Mouse (Mus musculus) limb, embryonic 12.5 days (tissue): ENCODE measurements around the gene Cfap221. TPM values are rescaled to one million over a fixed set of nuclear protein-coding genes. Genes with fewer than 3 reads are reported as not detected.

Experiments
- ATAC-seq: fragments of 200-750 bp; cut with Nextera tagmentation; 2 replicates; pipeline ENCODE4 v1.8.0; 2017; ENCODE audit warnings: low read depth, moderate TSS enrichment; ENCODE audit not compliant: insufficient number of reproducible peaks, insufficient read depth, low FRiP score, low TSS enrichment
- H3K27ac ChIP-seq: fragments of 300-500 bp; sonication (generic); 2 replicates; pipeline ENCODE4 v1.5.1; 2016; ENCODE audit warnings: mild to moderate bottlenecking, moderate library complexity
- H3K27me3 ChIP-seq: fragments of 300-500 bp; sonication (generic); 2 replicates; pipeline ENCODE4 v1.6.1; 2016; ENCODE audit warnings: mild to moderate bottlenecking, moderate library complexity
- H3K36me3 ChIP-seq: fragments of 300-500 bp; sonication (generic); 2 replicates; pipeline ENCODE4 v1.6.1; 2016; ENCODE audit warnings: mild to moderate bottlenecking, moderate library complexity
- H3K4me1 ChIP-seq: fragments of 300-500 bp; sonication (generic); replicated peaks from 2 replicates; pipeline ENCODE4 v1.6.1; 2016
- H3K4me2 ChIP-seq: fragments of 300-500 bp; sonication (generic); 2 replicates; pipeline ENCODE4 v1.6.1; 2016; ENCODE audit warnings: mild to moderate bottlenecking, moderate library complexity
- H3K4me3 ChIP-seq: fragments of 300-500 bp; sonication (generic); replicated peaks from 2 replicates; pipeline ENCODE4 v1.5.1; 2016; ENCODE audit warnings: mild to moderate bottlenecking
- H3K9ac ChIP-seq: fragments of 300-500 bp; sonication (generic); replicated peaks from 2 replicates; pipeline ENCODE4 v1.6.1; 2016; ENCODE audit warnings: mild to moderate bottlenecking, moderate library complexity
- H3K9me3 ChIP-seq: fragments of 300-500 bp; sonication (generic); 2 replicates; pipeline ENCODE4 v1.6.1; 2016; ENCODE audit warnings: mild to moderate bottlenecking, moderate library complexity
- WGBS: fragments of 180-500 bp; shearing (Covaris S2); methylation state at CpG from one replicate; pipeline ENCODE4 v1.1.7; 2016; 5-methylcytosine and 5-hydroxymethylcytosine counted together
- polyA plus RNA-seq: library from polyadenylated mRNA; unstranded; fragments of >200 nt; fragmentation: Nextera tagmentation; extraction: Ambion mirVana; gene quantifications from 2 replicates; pipeline ENCODE4 v1.2.1, GENCODE M21; 2016

Cfap221 gene
- polyA plus RNA-seq, 1 experiment from 2014 or later, result 0.11 TPM

DNA sequence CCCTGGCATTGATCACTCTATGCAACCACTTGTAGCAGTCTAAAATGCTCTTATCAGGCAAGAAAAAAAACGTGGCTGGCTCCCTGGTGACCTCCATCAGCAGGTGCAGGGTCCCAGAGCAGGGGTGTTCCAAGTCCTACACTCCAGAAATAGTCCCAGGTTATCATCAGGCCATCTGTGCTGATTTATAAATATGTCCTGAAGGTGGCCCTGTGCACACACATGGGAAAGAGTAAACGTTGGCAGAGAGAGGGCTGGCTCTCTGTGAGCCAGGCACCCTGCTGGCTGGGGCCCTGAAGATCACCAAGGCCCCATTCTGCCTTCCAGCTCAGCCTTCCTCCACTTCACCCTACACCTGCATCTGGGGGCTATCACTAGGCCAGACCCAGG lies 28.0 kb upstream of the Cfap221 start:
- Histone ChIP-seq H3K4me3 (no peak overlapping the region), H3K9me3 (no peaks in the 10 kb centered on the region), H3K36me3 (no peaks in the 10 kb centered on the region), H3K27me3 (no peaks in the 10 kb centered on the region), H3K4me1 (peaks cover 5% of the 10 kb centered on the region), H3K27ac (no peak overlapping the region), H3K4me2 (no peak overlapping the region), H3K9ac (no peak overlapping the region)
- no peak for ATAC-seq
- WGBS, result 26% methylated on average over 2 of the region's 2 CpGs

DNA sequence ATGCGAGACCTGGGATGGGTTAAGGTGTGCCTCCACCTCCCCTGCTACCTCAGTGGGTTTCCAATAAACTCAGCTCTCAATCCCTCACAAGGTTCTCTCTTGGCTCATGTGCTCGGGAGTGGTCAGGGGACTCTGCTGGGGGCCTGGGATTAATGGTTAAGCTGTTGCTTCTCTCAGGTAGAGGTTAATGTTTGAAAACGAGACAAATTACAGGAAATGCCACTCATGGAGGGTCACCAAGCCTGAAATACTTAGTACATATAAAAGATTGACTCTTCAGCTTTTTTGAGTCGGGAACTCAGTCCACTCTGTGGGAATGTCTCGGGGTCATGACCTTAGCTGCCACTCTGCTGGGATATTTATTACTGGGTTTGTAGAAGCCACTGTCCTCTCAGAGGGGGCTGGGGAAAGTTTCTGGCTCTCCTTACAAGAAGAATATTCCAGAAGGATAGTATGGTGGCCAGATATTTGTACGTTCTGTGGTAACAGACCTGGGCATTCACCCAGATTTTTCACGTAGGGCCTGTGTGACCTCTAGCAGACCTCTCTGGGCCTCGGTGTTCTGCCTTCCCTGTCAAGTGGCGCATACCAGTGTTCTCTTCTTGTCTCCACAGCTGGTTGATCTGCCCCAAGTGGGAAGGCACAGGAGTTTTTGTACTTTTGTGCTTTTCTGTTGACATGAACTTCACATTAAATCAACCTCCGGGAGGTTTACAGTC lies 27.5 kb upstream of the Cfap221 start:
- 56% methylated on average over 10 of the region's 10 CpGs for WGBS
- H3K4me2 ChIP-seq, result no peak overlapping the region
- H3K27me3 ChIP-seq, result no peaks in the 10 kb centered on the region
- no peak overlapping the region for H3K27ac ChIP-seq
- H3K4me1 ChIP-seq, result peaks cover 5% of the 10 kb centered on the region
- H3K36me3 ChIP-seq, result no peaks in the 10 kb centered on the region
- no peak for ATAC-seq
- no peaks in the 10 kb centered on the region for H3K9me3 ChIP-seq
- no peak overlapping the region for H3K9ac ChIP-seq
- H3K4me3 ChIP-seq, result no peak overlapping the region

GRCm38 (mm10) chr1:120021951-120022350 lies 24.9 kb upstream of the Cfap221 start:
- H3K27me3 ChIP-seq, result no peaks in the 10 kb centered on the region
- no peak overlapping the region for H3K4me2 ChIP-seq
- no peak overlapping the region for H3K27ac ChIP-seq
- no peak overlapping the region for H3K9ac ChIP-seq
- 87% methylated on average over 17 of the region's 17 CpGs for WGBS
- H3K4me1 ChIP-seq, result peaks cover 5% of the 10 kb centered on the region
- no peak for ATAC-seq
- no peaks in the 10 kb centered on the region for H3K9me3 ChIP-seq
- no peak overlapping the region for H3K4me3 ChIP-seq
- no peaks in the 10 kb centered on the region for H3K36me3 ChIP-seq

- H3K27me3 ChIP-seq, result no peaks in the 10 kb centered on the region
- H3K9me3 ChIP-seq, result no peaks in the 10 kb centered on the region
- peaks cover 5% of the 10 kb centered on the region for H3K4me1 ChIP-seq
- H3K27ac ChIP-seq, result no peak overlapping the region
- WGBS, result 65% methylated on average over 7 of the region's 7 CpGs
- no peak overlapping the region for H3K4me3 ChIP-seq
- H3K9ac ChIP-seq, result no peak overlapping the region
- no peak overlapping the region for H3K4me2 ChIP-seq
- ATAC-seq, result no peak
- no peaks in the 10 kb centered on the region for H3K36me3 ChIP-seq
These were observed 23.4 kb upstream of the Cfap221 start for GRCm38 (mm10) chr1:120020322-120020897.

DNA sequence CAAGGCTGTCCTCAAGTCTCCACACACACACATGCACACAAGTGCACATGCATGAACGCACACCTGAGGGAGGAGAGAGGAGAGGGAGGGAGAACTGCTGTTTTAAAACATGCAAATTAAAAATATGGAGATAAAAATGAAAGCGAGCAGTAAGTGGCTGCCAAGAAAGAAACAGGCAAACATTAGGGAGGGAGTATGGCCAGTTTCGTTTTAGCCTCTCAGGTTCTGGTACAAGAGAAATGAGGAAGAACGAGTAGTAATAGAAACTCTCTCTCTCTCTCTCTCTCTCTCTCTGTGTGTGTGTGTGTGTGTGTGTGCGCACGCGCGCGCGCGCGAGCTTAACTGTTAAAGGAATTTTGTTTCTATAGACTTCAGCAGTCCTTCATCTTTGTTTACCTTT lies 22.4 kb upstream of the Cfap221 start:
- no peak overlapping the region for H3K4me3 ChIP-seq
- no peak overlapping the region for H3K4me2 ChIP-seq
- no peak overlapping the region for H3K9ac ChIP-seq
- ATAC-seq, result no peak
- no peaks in the 10 kb centered on the region for H3K36me3 ChIP-seq
- H3K27me3 ChIP-seq, result no peaks in the 10 kb centered on the region; the same call in 1 of the 2 replicates
- peaks cover 4% of the 10 kb centered on the region for H3K4me1 ChIP-seq
- WGBS, result 97% methylated on average over 12 of the region's 12 CpGs
- no peaks in the 10 kb centered on the region for H3K9me3 ChIP-seq
- H3K27ac ChIP-seq, result no peak overlapping the region

- Histone ChIP-seq H3K4me2 (no peak overlapping the region), H3K9me3 (no peaks in the 10 kb centered on the region), H3K9ac (no peak overlapping the region), H3K27me3 (no peaks in the 10 kb centered on the region; the same call in 1 of the 2 replicates), H3K36me3 (no peaks in the 10 kb centered on the region), H3K27ac (no peak overlapping the region), H3K4me1 (no peaks in the 10 kb centered on the region), H3K4me3 (no peak overlapping the region)
- 64% methylated on average over 3 of the region's 3 CpGs for WGBS
- ATAC-seq, result no peak
These were observed 21.9 kb upstream of the Cfap221 start for GRCm38 (mm10) chr1:120018900-120019299.

- H3K9me3 ChIP-seq, result no peaks in the 10 kb centered on the region
- H3K4me3 ChIP-seq, result no peak overlapping the region
- no peak overlapping the region for H3K4me2 ChIP-seq
- 79% methylated on average over 2 of the region's 2 CpGs for WGBS
- H3K36me3 ChIP-seq, result no peaks in the 10 kb centered on the region
- H3K27me3 ChIP-seq, result no peaks in the 10 kb centered on the region; the same call in 1 of the 2 replicates
- no peak for ATAC-seq
- H3K27ac ChIP-seq, result no peak overlapping the region
- H3K4me1 ChIP-seq, result no peaks in the 10 kb centered on the region
- H3K9ac ChIP-seq, result no peak overlapping the region
These were observed 19.2 kb upstream of the Cfap221 start for GRCm38 (mm10) chr1:120016240-120016639.

DNA sequence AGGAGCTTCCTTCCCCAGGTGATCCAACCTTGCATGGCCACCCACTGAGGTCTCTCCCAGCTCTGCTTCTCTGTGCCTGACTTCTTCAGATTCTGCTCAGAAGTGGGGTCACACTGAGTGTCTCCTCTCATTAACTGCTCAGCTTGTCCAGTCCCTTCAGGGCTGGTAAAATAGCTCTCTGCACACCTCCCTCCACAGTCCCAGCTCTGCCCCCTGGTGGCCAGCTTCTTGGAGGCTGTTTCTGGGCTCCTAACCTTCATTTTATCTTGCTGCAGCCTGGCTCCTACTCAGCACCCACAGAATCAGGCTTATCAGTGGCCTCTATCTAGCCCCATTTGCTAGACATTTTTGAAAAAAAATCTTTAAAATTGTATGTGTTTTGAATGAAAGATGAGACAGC lies 16.1 kb upstream of the Cfap221 start:
- H3K36me3 ChIP-seq, result no peaks in the 10 kb centered on the region
- no peak overlapping the region for H3K4me2 ChIP-seq
- H3K9ac ChIP-seq, result no peak overlapping the region
- no peak overlapping the region for H3K27ac ChIP-seq
- peaks cover 3% of the 10 kb centered on the region; the same call in 1 of the 2 replicates for H3K4me1 ChIP-seq
- ATAC-seq, result no peak
- H3K9me3 ChIP-seq, result no peaks in the 10 kb centered on the region
- H3K27me3 ChIP-seq, result peaks cover 16% of the 10 kb centered on the region
- H3K4me3 ChIP-seq, result no peak overlapping the region

- WGBS, result 82% methylated on average over 12 of the region's 12 CpGs
- Histone ChIP-seq H3K9me3 (no peaks in the 10 kb centered on the region), H3K27ac (no peak overlapping the region), H3K36me3 (no peaks in the 10 kb centered on the region), H3K9ac (no peak overlapping the region), H3K27me3 (peaks cover 20% of the 10 kb centered on the region), H3K4me2 (no peak overlapping the region), H3K4me1 (peaks cover 8% of the 10 kb centered on the region), H3K4me3 (no peak overlapping the region)
- no peak for ATAC-seq
These were observed 15.6 kb upstream of the Cfap221 start for GRCm38 (mm10) chr1:120012638-120013037.

- H3K4me2 ChIP-seq, result peak overlapping the region; percentile 74
- H3K27me3 ChIP-seq, result peaks cover 44% of the 10 kb centered on the region
- WGBS, result 21% methylated on average over 11 of the region's 11 CpGs
- no peak for ATAC-seq
- peak overlapping the region; percentile 43 for H3K4me3 ChIP-seq
- no peaks in the 10 kb centered on the region for H3K9me3 ChIP-seq
- H3K27ac ChIP-seq, result no peak overlapping the region
- H3K36me3 ChIP-seq, result no peaks in the 10 kb centered on the region
- peaks cover 16% of the 10 kb centered on the region for H3K4me1 ChIP-seq
- H3K9ac ChIP-seq, result no peak overlapping the region; the same call in 1 of the 2 replicates
These were observed 11.0 kb upstream of the Cfap221 start for GRCm38 (mm10) chr1:120007851-120008588.
